Mouse (Mus musculus) myocyte (in vitro differentiated cells): ENCODE measurements around the gene Rcvrn.

Experiments
- E2F4 ChIP-seq: IDR thresholded peaks from one replicate; pipeline ENCODE4 v1.6.1; 2011; ENCODE audit warnings: mild to moderate bottlenecking, control low read depth, moderate library complexity; ENCODE audit not compliant: insufficient read depth
- POLR2A ChIP-seq: IDR thresholded peaks from one replicate; pipeline ENCODE4 v1.6.1; 2011; ENCODE audit warnings: low read depth, mild to moderate bottlenecking, control low read depth, moderate library complexity; ENCODE audit not compliant: insufficient read length
- POLR2AphosphoS2 ChIP-seq: IDR thresholded peaks from one replicate; pipeline ENCODE4 v1.6.1; 2011; ENCODE audit warnings: low read depth, control low read depth; ENCODE audit not compliant: insufficient read length

DNA sequence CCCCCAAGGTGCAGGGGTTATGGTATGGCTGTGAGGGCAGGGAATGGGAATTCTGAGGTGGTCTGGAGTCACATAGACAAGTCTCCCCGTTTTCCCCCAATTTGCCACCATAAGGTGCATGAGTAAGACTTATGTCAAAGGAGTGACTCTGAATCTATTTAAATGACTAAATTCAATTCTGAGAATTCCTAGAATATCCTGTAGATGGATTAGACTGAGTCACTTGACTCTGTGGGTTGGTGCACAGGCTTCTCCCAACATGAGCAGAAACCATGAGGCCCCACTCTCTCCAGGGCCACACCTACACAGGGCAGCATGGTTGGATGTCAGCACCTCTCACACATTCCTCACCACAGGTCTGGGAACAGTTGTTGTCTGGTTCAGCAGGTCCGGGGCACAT lies 15.2 kb upstream of the Rcvrn start:
- TF ChIP-seq POLR2A (no peak), E2F4 (no peak), POLR2AphosphoS2 (no peak)
